Mouse (Mus musculus) T-helper 17 cell (primary cell): ENCODE data around the gene Dnaja3.

ENCODE experiments used
- in situ Hi-C, 2 experiments: fragments of 300-600 bp; cut with MboI, MseI; formaldehyde crosslinking; loops; 1 replicate in 1 of 2; 2 replicates in 1 of 2; pipeline ENCODE4 v1.15.1; 2025; ENCODE audit warnings: high pct_unique_total_duplicates in 2 of 2

Gene Dnaja3

GRCm38 (mm10) chr16:4641119-4641838, 1.5 kb downstream of the Dnaja3 start:
- in situ Hi-C loops = no loop called here

DNA sequence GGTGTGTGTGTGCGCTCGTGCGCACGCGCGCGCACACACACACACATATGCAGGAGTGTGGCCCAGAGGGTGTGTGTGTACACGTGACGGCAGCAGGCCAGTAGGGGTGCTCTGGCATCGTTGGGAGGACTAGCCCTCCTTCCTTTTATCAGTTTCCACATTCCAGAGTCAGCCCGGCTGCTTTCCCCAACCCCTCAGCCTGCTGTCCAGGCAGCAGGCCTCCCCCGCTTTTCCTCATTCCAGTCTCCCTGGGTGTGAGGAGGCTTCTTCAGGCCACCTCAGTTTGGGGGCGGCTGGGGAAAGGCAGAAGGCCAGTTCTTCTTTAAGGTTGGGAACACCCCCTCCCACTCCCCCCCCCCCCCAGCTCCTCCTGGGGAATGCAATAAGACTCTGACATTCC, 2.4 kb downstream of the Dnaja3 start:
- in situ Hi-C loops = no loop called here

GRCm38 (mm10) chr16:4642937-4643336, 3.1 kb downstream of the Dnaja3 start:
- in situ Hi-C loops = no loop called here

DNA sequence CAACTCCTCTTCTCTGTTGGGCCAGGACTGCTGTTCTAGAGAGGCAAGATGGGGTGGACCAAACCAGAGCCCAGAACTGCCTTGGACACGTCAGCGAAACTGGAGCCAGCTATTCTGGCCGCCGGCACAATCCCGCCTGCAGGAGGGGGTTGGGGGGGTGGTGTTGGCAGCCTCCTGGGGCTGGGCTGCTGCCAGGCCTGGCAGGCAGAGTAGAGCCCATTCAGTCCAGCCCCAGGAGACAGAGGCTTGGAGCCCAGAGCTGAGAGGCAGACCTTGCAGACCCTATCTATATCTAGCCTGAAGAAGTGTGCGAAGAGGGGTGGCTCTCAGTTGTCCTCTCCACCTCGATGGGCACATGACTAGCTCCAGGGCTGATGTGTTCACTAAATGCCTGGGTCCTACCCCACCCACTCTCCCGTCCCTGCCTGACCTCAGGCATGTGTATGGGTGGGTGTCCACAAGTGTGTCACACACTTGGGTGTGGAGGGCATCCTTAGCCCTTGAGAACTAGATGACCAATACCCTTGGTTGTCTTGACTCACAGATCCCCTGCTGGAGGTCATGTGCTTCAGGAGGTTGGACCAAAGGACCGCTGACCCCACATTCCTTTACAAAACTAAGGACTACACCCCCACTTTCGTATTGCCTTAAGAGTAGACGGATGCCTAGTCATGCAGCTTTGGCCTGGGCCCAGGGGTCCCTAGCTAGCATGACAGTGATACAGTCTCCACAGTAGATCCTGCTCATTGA, 4.1 kb downstream of the Dnaja3 start:
- in situ Hi-C loops = no loop called here

- in situ Hi-C loops = no loop called here
Observed at GRCm38 (mm10) chr16:4645867-4646266, 6.1 kb downstream of the Dnaja3 start.

- in situ Hi-C loops = no loop called here
Observed at GRCm38 (mm10) chr16:4646831-4647230, 7.0 kb downstream of the Dnaja3 start.

DNA sequence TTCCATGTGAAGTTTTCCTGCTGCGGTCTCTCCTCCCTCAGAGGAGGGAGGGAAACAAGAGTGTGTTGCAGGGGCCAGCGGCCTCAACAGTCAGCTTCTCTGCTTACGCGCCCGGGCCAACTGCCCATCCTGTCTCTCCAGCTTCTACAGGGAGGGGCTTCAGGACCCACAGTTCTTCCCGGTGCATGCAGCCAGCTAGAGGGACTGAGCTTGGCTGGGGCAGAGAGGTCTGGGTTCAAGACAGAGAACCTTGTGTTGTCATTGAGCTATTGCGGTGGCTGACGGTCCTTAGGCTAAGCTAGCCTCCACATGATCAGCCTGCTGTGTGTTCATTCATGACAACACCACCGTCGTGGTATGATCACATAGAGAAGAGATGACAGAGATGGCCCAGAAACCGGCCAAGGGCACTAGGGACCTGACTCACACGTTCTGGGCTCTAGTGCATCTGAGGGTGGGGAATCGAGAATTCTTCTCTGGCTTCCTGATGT, 7.9 kb downstream of the Dnaja3 start:
- in situ Hi-C loops = no loop called here

- in situ Hi-C loops = no loop called here
Observed at GRCm38 (mm10) chr16:4648416-4649023, 8.7 kb downstream of the Dnaja3 start.

GRCm38 (mm10) chr16:4649211-4649610, 9.4 kb downstream of the Dnaja3 start:
- in situ Hi-C loops = no loop called here

GRCm38 (mm10) chr16:4649692-4650091, 9.9 kb downstream of the Dnaja3 start:
- in situ Hi-C loops = no loop called here

DNA sequence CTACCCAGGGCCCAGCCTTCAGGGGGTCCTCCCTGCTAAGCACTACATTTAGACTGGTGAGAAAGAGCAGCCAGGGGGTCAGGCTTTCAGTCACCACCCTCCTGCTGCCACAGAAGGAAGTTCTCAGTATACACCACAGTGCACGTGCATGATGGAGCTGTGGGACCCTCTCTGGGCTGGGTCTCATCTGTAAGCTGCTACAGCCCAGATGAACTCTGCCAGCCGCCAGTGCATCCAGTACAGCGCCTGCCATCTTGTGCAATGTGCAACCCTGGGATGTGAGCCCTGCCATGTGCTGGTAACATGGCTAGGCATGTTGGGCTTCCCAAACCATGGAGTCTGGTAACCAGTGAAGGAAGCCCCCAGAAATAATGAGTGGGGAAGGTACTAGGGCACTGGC, 10.4 kb downstream of the Dnaja3 start:
- in situ Hi-C loops = no loop called here

GRCm38 (mm10) chr16:4651081-4651480, 11.3 kb downstream of the Dnaja3 start:
- in situ Hi-C loops = no loop called here

DNA sequence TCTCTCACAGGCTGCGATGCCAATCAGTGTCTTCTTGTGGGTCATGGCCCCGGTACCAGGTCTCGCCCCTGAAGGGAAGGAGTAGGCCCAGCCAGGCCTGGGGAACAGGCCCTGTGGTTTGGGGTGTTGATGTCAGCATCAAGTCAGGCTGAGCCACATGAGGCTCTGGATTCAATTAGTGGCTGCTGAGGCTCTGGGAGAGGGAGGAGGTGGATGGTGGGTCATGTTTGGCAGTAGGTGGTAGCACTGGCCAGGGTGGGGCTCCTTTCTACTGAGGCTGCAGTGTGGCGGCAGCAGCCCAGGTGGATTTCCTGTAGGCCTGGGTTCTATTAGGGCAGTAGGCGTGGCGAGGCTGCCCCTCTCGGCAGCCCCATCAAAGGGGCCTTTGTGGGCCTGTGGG, 11.8 kb downstream of the Dnaja3 start:
- in situ Hi-C loops = no loop called here

DNA sequence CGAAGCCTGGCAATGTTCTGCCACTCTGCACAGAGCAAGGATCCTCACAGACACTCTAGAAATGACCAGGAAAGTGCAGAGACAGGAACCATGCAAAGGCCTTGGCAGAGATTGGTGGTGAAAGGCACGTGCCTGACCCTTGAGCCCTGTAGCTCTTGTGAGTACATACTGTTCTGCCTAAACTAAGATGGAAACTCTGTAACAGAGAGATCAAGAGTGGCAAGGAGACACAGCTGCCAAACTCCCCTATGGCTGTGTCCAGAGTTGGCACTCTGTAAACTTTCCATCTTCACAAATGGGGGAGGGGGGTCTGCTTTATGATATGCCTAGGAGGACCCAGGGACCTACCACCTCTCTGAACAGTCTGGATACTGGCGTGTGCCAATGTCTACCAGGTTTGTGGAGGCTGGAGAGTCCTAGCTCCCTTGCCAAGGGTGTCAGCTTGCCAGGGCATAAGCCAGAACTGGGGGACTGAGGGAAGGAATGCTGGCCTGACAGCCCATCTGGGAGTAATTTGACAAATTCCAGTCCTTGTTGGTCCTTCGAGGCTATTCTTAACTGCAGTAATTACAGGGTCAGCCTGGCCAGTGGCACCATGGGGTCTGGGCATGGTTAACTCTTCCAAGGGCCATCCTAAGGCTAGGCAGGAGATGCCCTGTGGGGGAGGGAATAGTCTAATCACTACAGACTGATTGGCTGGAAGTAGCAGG, 13.1 kb downstream of the Dnaja3 start:
- in situ Hi-C loops = no loop called here

- in situ Hi-C loops = no loop called here
Observed at GRCm38 (mm10) chr16:4654706-4655105, 14.9 kb downstream of the Dnaja3 start.

- in situ Hi-C loops = no loop called here
Observed at GRCm38 (mm10) chr16:4655251-4655734, 15.5 kb downstream of the Dnaja3 start.

- in situ Hi-C loops = no loop called here
Observed at GRCm38 (mm10) chr16:4655764-4656570, 16.2 kb downstream of the Dnaja3 start.

- in situ Hi-C loops = no loop called here
Observed at GRCm38 (mm10) chr16:4656571-4657081, 16.8 kb downstream of the Dnaja3 start.

- in situ Hi-C loops = no loop called here
Observed at GRCm38 (mm10) chr16:4658781-4659245, 19.0 kb downstream of the Dnaja3 start.

GRCm38 (mm10) chr16:4659326-4659725, 19.5 kb downstream of the Dnaja3 start:
- in situ Hi-C loops = no loop called here

DNA sequence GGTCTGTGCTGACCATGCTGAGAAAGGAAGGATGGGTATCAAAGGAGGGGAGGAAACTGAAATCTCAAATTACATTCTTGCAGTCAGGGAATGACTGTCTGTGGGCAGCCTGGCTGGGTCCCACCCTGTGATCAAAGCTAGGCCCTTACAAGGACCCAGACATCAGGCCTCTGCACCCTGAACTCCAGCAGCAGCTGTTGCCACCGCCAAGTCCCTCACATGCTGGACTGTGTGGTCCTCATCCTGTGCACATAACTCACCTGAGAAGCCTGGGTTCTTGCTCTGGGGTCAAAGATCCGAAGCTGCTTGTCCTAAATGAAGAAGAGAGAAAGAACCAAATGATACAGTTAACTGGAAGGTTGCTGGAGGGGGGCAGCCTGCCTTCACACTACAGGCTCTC, 21.8 kb downstream of the Dnaja3 start:
- in situ Hi-C loops = no loop called here
